10 mouse cellular contexts compared by ENCODE assay signal in genomic region chr13:37666207-37667003, GRCm38 (mm10).
DNase-seq lines count a peak whose midpoint lies in the region; ATAC-seq and TF ChIP-seq lines count a peak whose summit lies in the region.
"Had no signal": no experiment of that assay in that cellular context is flagged by ENCODE, and none has a peak within 500 bp of the region (broad histone marks: within the 10 kb centered on the region; RNA-seq: fewer than 3 reads in every experiment).

No protein-coding gene starts in this region.

- no peaks in the 10 kb centered on the region for H3K9me3 ChIP-seq in intestine, embryonic 16.5 days (ENCODE audit: control insufficient read depth, low read length)
- no peaks in the 10 kb centered on the region for H3K9me3 ChIP-seq in neural tube, embryonic 15.5 days (replicated peaks)
- no peaks in the 10 kb centered on the region for H3K9me3 ChIP-seq in forebrain, embryonic 16.5 days (ENCODE audit: control insufficient read depth, low read length)
- H3K9me3 ChIP-seq: hindbrain, embryonic 12.5 days; neural tube, embryonic 13.5 days had no signal

- ATAC-seq in intestine, embryonic 16.5 days, result peak; percentile 46
- ATAC-seq in frontal cortex, adult (ENCODE audit: low TSS enrichment), result no peak
- no peak for ATAC-seq in neural tube, embryonic 15.5 days (ENCODE audit: low FRiP score)
- ATAC-seq in forebrain, embryonic 16.5 days, result no peak

- no peak overlapping the region for H3K4me3 ChIP-seq in C2C12 (ENCODE audit: insufficient read depth, poor library complexity, severe bottlenecking)
- no peak overlapping the region for H3K4me3 ChIP-seq in intestine, embryonic 16.5 days (ENCODE audit: low read length)
- H3K4me3 ChIP-seq in neural tube, embryonic 15.5 days (replicated peaks), result no peak overlapping the region
- H3K4me3 ChIP-seq in forebrain, embryonic 16.5 days (replicated peaks; ENCODE audit: low read length), result no peak overlapping the region
- H3K4me3 ChIP-seq: hindbrain, embryonic 12.5 days; neural tube, embryonic 13.5 days had no signal

- H3K79me2 ChIP-seq in C2C12 (ENCODE audit: control insufficient read depth, insufficient read depth), result no peaks in the 10 kb centered on the region

- peak overlapping the region; percentile 1 for H3ac ChIP-seq in C2C12 (ENCODE audit: control insufficient read depth, insufficient read length, low read depth)

- TF ChIP-seq CTCF in C2C12 (IDR thresholded peaks at IDR 0.05; ENCODE audit: control insufficient read depth, insufficient read depth, insufficient read length), result no peak

- no peaks in the 10 kb centered on the region for H3K4me1 ChIP-seq in intestine, embryonic 16.5 days (ENCODE audit: control insufficient read depth, insufficient read depth, low read length)
- H3K4me1 ChIP-seq in neural tube, embryonic 15.5 days, result no peaks in the 10 kb centered on the region
- no peaks in the 10 kb centered on the region for H3K4me1 ChIP-seq in forebrain, embryonic 16.5 days (replicated peaks; ENCODE audit: control insufficient read depth, insufficient read depth, low read length)
- H3K4me1 ChIP-seq: hindbrain, embryonic 12.5 days; neural tube, embryonic 13.5 days had no signal

- no peak overlapping the region for H3K4me2 ChIP-seq in intestine, embryonic 16.5 days (ENCODE audit: low read depth, low read length)
- no peak overlapping the region for H3K4me2 ChIP-seq in neural tube, embryonic 15.5 days
- H3K4me2 ChIP-seq in forebrain, embryonic 16.5 days (ENCODE audit: low read length), result no peak overlapping the region
- H3K4me2 ChIP-seq: hindbrain, embryonic 12.5 days; neural tube, embryonic 13.5 days had no signal

- H3K27me3 ChIP-seq in C2C12 (ENCODE audit: control insufficient read depth, insufficient read depth, insufficient read length), result no peaks in the 10 kb centered on the region
- no peaks in the 10 kb centered on the region for H3K27me3 ChIP-seq in intestine, embryonic 16.5 days (replicated peaks; ENCODE audit: control insufficient read depth, insufficient read depth, low read length)
- H3K27me3 ChIP-seq in neural tube, embryonic 15.5 days (replicated peaks), result no peaks in the 10 kb centered on the region
- H3K27me3 ChIP-seq in forebrain, embryonic 16.5 days (replicated peaks; ENCODE audit: control insufficient read depth, insufficient read depth, low read length), result no peaks in the 10 kb centered on the region
- H3K27me3 ChIP-seq: hindbrain, embryonic 12.5 days; neural tube, embryonic 13.5 days had no signal

- H3K36me3 ChIP-seq in C2C12 (ENCODE audit: control insufficient read depth, insufficient read depth), result no peaks in the 10 kb centered on the region
- no peaks in the 10 kb centered on the region for H3K36me3 ChIP-seq in intestine, embryonic 16.5 days (ENCODE audit: control insufficient read depth, insufficient read depth, low read length)
- H3K36me3 ChIP-seq in neural tube, embryonic 15.5 days, result no peaks in the 10 kb centered on the region
- no peaks in the 10 kb centered on the region for H3K36me3 ChIP-seq in forebrain, embryonic 16.5 days (ENCODE audit: control insufficient read depth, insufficient read depth)
- H3K36me3 ChIP-seq: hindbrain, embryonic 12.5 days; neural tube, embryonic 13.5 days had no signal

- H3K27ac ChIP-seq in intestine, embryonic 16.5 days (ENCODE audit: low read length), result no peak overlapping the region
- H3K27ac ChIP-seq in neural tube, embryonic 15.5 days (replicated peaks), result no peak overlapping the region
- no peak overlapping the region for H3K27ac ChIP-seq in forebrain, embryonic 16.5 days (ENCODE audit: low read length)
- H3K27ac ChIP-seq: hindbrain, embryonic 12.5 days; neural tube, embryonic 13.5 days had no signal

- no peak overlapping the region for H3K9ac ChIP-seq in intestine, embryonic 16.5 days (ENCODE audit: low read depth, low read length)
- no peak overlapping the region for H3K9ac ChIP-seq in neural tube, embryonic 15.5 days (replicated peaks)
- no peak overlapping the region for H3K9ac ChIP-seq in forebrain, embryonic 16.5 days (replicated peaks; ENCODE audit: low read depth, low read length)
- H3K9ac ChIP-seq: hindbrain, embryonic 12.5 days; neural tube, embryonic 13.5 days had no signal

- 78% methylated on average over 22 of the region's 22 CpGs for WGBS in intestine, embryonic 16.5 days
- 82% methylated on average over 22 of the region's 22 CpGs for WGBS in neural tube, embryonic 15.5 days
- 79% methylated on average over 22 of the region's 22 CpGs for WGBS in forebrain, embryonic 16.5 days

- no peaks in the 10 kb centered on the region for H3K79me3 ChIP-seq in C2C12 (ENCODE audit: low read depth)

- peak; percentile 91 for DNase-seq in heart, adult 11 months
- no peak for DNase-seq in heart, adult 9 months (ENCODE audit: low spot score in 2 of 2)
- peak; percentile 86 to 92 for DNase-seq in lung, adult 18-20 months

TF ChIP-seq in C2C12, 6 proteins besides CTCF, POLR2A, EP300 and RAD21:
- TF ChIP-seq MYOD1 (IDR thresholded peaks at IDR 0.05; ENCODE audit: control insufficient read depth, insufficient read length, low read depth) (peak; percentile 98), MAX (IDR thresholded peaks at IDR 0.05) (no peak)

Comparison
In these comparisons a context has a peak if more than half of its experiments do, and no peak if none do; other contexts are left out.
1. DNase-seq: peak in heart, adult 11 months (single experiment) and lung, adult 18-20 months (2 of 2); none in heart, adult 9 months (0 of 2).